Mouse (Mus musculus) bone marrow macrophage, adult 2 months (primary cell): ENCODE measurements around the gene Sytl3.

Source experiments
- CTCF ChIP-seq: IDR thresholded peaks from 2 replicates; pipeline ENCODE4 v1.5.1; 2012; ENCODE audit warnings: low read depth, mild to moderate bottlenecking, low read length, moderate library complexity
- POLR2A ChIP-seq: IDR thresholded peaks from 2 replicates; pipeline ENCODE4 v1.6.1; 2012; ENCODE audit warnings: mild to moderate bottlenecking, low read depth, low read length, borderline replicate concordance

DNA sequence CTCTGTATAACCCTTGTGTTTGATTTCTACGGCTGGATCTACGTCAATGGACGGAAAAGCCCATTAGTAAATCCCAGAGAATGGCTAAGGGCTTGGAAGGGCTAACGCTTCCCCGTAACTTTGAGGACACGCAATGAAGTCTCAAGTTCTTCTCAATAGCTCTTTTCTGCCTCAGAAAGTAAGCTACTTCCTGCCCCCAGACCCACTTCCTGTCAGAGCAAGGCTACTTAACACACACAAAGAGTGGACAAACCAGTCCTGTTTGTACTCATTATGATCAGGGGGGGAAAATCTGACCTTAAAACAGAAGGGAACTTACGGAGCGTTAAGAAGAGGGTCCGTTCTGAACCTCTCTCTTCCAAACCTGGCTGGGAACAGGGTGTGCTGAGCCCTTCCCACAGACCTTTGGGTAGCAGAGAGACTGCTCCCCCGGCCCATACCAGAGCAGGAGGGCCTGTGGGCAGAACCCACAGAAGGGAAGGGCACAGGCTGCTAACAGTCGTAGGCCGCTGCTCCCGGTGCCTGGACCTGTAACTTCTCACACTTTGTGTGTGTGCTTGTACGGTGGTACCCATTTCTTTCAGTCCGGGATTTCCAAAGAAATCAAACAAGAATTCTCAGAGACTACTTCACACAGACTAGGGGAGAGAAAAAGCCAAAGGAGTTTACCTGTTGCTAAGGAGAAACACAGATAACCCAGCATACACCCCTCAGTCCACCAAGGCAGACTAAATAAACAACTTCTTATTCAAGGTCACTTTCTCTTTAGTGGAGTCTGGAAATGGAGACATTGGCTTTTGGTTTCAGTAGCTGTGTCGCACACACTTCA is 113.0 kb downstream of the Sytl3 start:
- TF ChIP-seq POLR2A = no peak
- TF ChIP-seq CTCF = no peak
